Comparison of ENCODE assay signal across 7 mouse cellular contexts in the genomic region with DNA sequence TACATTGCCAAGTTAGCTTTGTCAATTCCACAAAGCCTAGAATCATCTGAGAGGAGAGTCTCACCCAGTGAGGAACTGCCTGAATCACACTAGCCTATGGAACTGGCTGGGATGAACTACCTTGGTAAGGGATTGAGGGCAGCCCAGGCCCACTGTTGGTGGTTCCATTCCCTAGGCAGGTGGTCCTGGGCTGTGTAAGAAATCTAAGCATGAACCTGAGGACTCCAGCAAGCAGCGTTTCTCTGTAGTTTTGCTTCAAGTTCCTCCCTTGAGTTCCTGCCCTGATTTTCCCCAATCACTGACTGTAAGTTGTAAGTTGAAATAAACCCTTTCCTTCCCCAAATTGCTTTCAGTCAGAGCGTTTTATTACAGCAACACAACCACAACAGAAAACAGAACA. TPM values are rescaled to one million over a fixed set of nuclear protein-coding genes. Genes with fewer than 3 reads are reported as not detected.
A peak's percentile ranks its signal among the peaks of the same experiment; 100 is the strongest.
DNase-seq lines count a peak whose midpoint lies in the region; ATAC-seq lines count a peak whose summit lies in the region.

No protein-coding gene starts in this region.

- no peaks in the 10 kb centered on the region for H3K9me3 ChIP-seq in midbrain, embryonic 10.5 days (replicated peaks)
- H3K9me3 ChIP-seq in midbrain, embryonic 16.5 days (replicated peaks; ENCODE audit: control insufficient read depth, low read length, poor library complexity, severe bottlenecking): no peaks in the 10 kb centered on the region
- no peaks in the 10 kb centered on the region for H3K9me3 ChIP-seq in forebrain, embryonic 13.5 days (replicated peaks)
- no peaks in the 10 kb centered on the region for H3K9me3 ChIP-seq in limb, embryonic 13.5 days
- H3K9me3 ChIP-seq in stomach, embryonic 15.5 days: no peaks in the 10 kb centered on the region

- H3K4me2 ChIP-seq in midbrain, embryonic 16.5 days (ENCODE audit: low read length): no peak overlapping the region
- H3K4me2 ChIP-seq in forebrain, embryonic 13.5 days: peak overlapping the region; percentile 60
- H3K4me2 ChIP-seq in limb, embryonic 13.5 days (replicated peaks): peak overlapping the region; percentile 63
- peak overlapping the region; percentile 58 for H3K4me2 ChIP-seq in stomach, embryonic 15.5 days

- peak overlapping the region; percentile 97 for H3K27ac ChIP-seq in midbrain, embryonic 10.5 days (replicated peaks)
- no peak overlapping the region for H3K27ac ChIP-seq in midbrain, embryonic 16.5 days (ENCODE audit: low read length)
- H3K27ac ChIP-seq in forebrain, embryonic 13.5 days: peak overlapping the region; percentile 99; the same call in 1 of the 2 replicates
- H3K27ac ChIP-seq in limb, embryonic 13.5 days: peak overlapping the region; percentile 99
- H3K27ac ChIP-seq in stomach, embryonic 15.5 days: peak overlapping the region; percentile 100

- H3K4me3 ChIP-seq in midbrain, embryonic 10.5 days: peak overlapping the region; percentile 65; the same call in 1 of the 2 replicates
- no peak overlapping the region for H3K4me3 ChIP-seq in midbrain, embryonic 16.5 days (ENCODE audit: low read depth, low read length)
- no peak overlapping the region for H3K4me3 ChIP-seq in forebrain, embryonic 13.5 days
- peak overlapping the region; percentile 51; the same call in 1 of the 2 replicates for H3K4me3 ChIP-seq in limb, embryonic 13.5 days
- peak overlapping the region; percentile 57; the same call in 1 of the 2 replicates for H3K4me3 ChIP-seq in stomach, embryonic 15.5 days (replicated peaks)

- no peak overlapping the region; the same call in 1 of the 2 replicates for H3K9ac ChIP-seq in midbrain, embryonic 16.5 days (ENCODE audit: low read depth, low read length)
- H3K9ac ChIP-seq in forebrain, embryonic 13.5 days: 0 out of 2 replicates have a peak overlapping the region, but pooled peaks have one; percentile 73
- peak overlapping the region; percentile 72; the same call in 1 of the 2 replicates for H3K9ac ChIP-seq in limb, embryonic 13.5 days
- no peak overlapping the region for H3K9ac ChIP-seq in stomach, embryonic 15.5 days

- H3K27me3 ChIP-seq in midbrain, embryonic 10.5 days (ENCODE audit: low read depth, poor library complexity, severe bottlenecking): no peaks in the 10 kb centered on the region
- no peaks in the 10 kb centered on the region for H3K27me3 ChIP-seq in midbrain, embryonic 16.5 days (ENCODE audit: control insufficient read depth, insufficient read depth, low read depth, low read length)
- H3K27me3 ChIP-seq in forebrain, embryonic 13.5 days: no peaks in the 10 kb centered on the region
- H3K27me3 ChIP-seq in limb, embryonic 13.5 days: no peaks in the 10 kb centered on the region
- no peaks in the 10 kb centered on the region for H3K27me3 ChIP-seq in stomach, embryonic 15.5 days (replicated peaks)

- 0 out of 2 replicates have a peak, but pooled peaks cover 2% of the 10 kb centered on the region for H3K36me3 ChIP-seq in midbrain, embryonic 10.5 days
- H3K36me3 ChIP-seq in midbrain, embryonic 16.5 days (ENCODE audit: control insufficient read depth, insufficient read depth, low read length): no peaks in the 10 kb centered on the region
- no peaks in the 10 kb centered on the region for H3K36me3 ChIP-seq in forebrain, embryonic 13.5 days (ENCODE audit: poor library complexity, severe bottlenecking)
- H3K36me3 ChIP-seq in limb, embryonic 13.5 days: no peaks in the 10 kb centered on the region
- no peaks in the 10 kb centered on the region for H3K36me3 ChIP-seq in stomach, embryonic 15.5 days

- ATAC-seq in midbrain, embryonic 16.5 days: no peak
- no peak for ATAC-seq in forebrain, embryonic 13.5 days
- no peak for ATAC-seq in limb, embryonic 13.5 days (ENCODE audit: low FRiP score, low read depth)
- ATAC-seq in stomach, embryonic 15.5 days (ENCODE audit: insufficient read depth, low FRiP score, low read depth): no peak

- peaks cover 28% of the 10 kb centered on the region for H3K4me1 ChIP-seq in midbrain, embryonic 10.5 days
- H3K4me1 ChIP-seq in midbrain, embryonic 16.5 days (ENCODE audit: control insufficient read depth, insufficient read depth, low read length): peaks cover 16% of the 10 kb centered on the region
- H3K4me1 ChIP-seq in forebrain, embryonic 13.5 days: peaks cover 21% of the 10 kb centered on the region
- H3K4me1 ChIP-seq in limb, embryonic 13.5 days: peaks cover 24% of the 10 kb centered on the region
- peaks cover 18% of the 10 kb centered on the region; the same call in 1 of the 2 replicates for H3K4me1 ChIP-seq in stomach, embryonic 15.5 days

- no peak for DNase-seq in midbrain, embryonic 10.5 days (ENCODE audit: low spot score)
- no peak for DNase-seq in adrenal gland, adult 8-10 months
- no peak for DNase-seq in urinary bladder, adult 18-20 months (ENCODE audit: low spot score in 2 of 2)

- WGBS in midbrain, embryonic 10.5 days: 88% methylated on average over 2 of the region's 2 CpGs
- 91% methylated on average over 2 of the region's 2 CpGs for WGBS in midbrain, embryonic 16.5 days
- WGBS in forebrain, embryonic 13.5 days: 86% methylated on average over 2 of the region's 2 CpGs
- 51% methylated on average over 2 of the region's 2 CpGs for WGBS in limb, embryonic 13.5 days
- WGBS in stomach, embryonic 15.5 days: 50% methylated on average over 2 of the region's 2 CpGs

RNA-seq across cellular contexts. Expression of a gene that starts 1.3 kb away (rescaled TPM):
- polyA plus RNA-seq in midbrain, embryonic 10.5 days (2016; fragmentation: Nextera tagmentation; extraction: Ambion mirVana): 272 and 275 TPM in 2 replicates
- polyA plus RNA-seq in midbrain, embryonic 16.5 days (2015; fragmentation: Nextera tagmentation; extraction: Ambion mirVana): 82.8 and 100 TPM in 2 replicates
- polyA plus RNA-seq in forebrain, embryonic 13.5 days (2015; fragmentation: Nextera tagmentation; extraction: Ambion mirVana): 250 and 265 TPM in 2 replicates
- 273 and 275 TPM in 2 replicates for polyA plus RNA-seq in limb, embryonic 13.5 days (2015; fragmentation: Nextera tagmentation; extraction: Ambion mirVana)
- 196 and 217 TPM in 2 replicates for polyA plus RNA-seq in stomach, embryonic 15.5 days (2015; fragmentation: Nextera tagmentation; extraction: Ambion mirVana)
- 100 to 1,000 TPM in 2 of 4 experiments, 10 to 100 TPM in 2; 81.5 to 150 (median 108) TPM for total RNA-seq in adrenal gland, adult 8-10 months (2022)

RNA-seq across cellular contexts. Expression of a gene that starts 56.0 kb away (rescaled TPM):
- 384 and 388 TPM in 2 replicates for polyA plus RNA-seq in midbrain, embryonic 10.5 days (2016; fragmentation: Nextera tagmentation; extraction: Ambion mirVana)
- polyA plus RNA-seq in midbrain, embryonic 16.5 days (2015; fragmentation: Nextera tagmentation; extraction: Ambion mirVana): 523 and 571 TPM in 2 replicates
- 439 and 465 TPM in 2 replicates for polyA plus RNA-seq in forebrain, embryonic 13.5 days (2015; fragmentation: Nextera tagmentation; extraction: Ambion mirVana)
- polyA plus RNA-seq in limb, embryonic 13.5 days (2015; fragmentation: Nextera tagmentation; extraction: Ambion mirVana): 447 and 448 TPM in 2 replicates
- 440 and 482 TPM in 2 replicates for polyA plus RNA-seq in stomach, embryonic 15.5 days (2015; fragmentation: Nextera tagmentation; extraction: Ambion mirVana)
- 1,000 to 10,000 TPM in 2 of 4 experiments, 100 to 1,000 TPM in 2; 882 to 1,292 (median 1,071) TPM for total RNA-seq in adrenal gland, adult 8-10 months (2022)

Comparison
In these comparisons a context has a peak if more than half of its experiments do, and no peak if none do; other contexts are left out.
1. H3K4me3 ChIP-seq: peak in midbrain, embryonic 10.5 days (single experiment), limb, embryonic 13.5 days (single experiment) and stomach, embryonic 15.5 days (single experiment); none in midbrain, embryonic 16.5 days (single experiment) and forebrain, embryonic 13.5 days (single experiment).
2. H3K9ac ChIP-seq: peak in forebrain, embryonic 13.5 days (single experiment) and limb, embryonic 13.5 days (single experiment); none in midbrain, embryonic 16.5 days (single experiment) and stomach, embryonic 15.5 days (single experiment).